Mouse (Mus musculus) hindbrain, embryonic 12.5 days (tissue): ENCODE results near the gene Nkiras1. TPM values are rescaled to one million over a fixed set of nuclear protein-coding genes. Genes with fewer than 3 reads are reported as not detected.

Source experiments
- ATAC-seq: fragments of 200-750 bp; cut with Nextera tagmentation; 2 replicates; pipeline ENCODE4 v1.8.0; 2017; ENCODE audit warnings: moderate TSS enrichment; ENCODE audit not compliant: low FRiP score
- H3K27ac ChIP-seq: fragments of 300-500 bp; sonication (generic); 2 replicates; pipeline ENCODE4 v1.5.1; 2016; ENCODE audit warnings: mild to moderate bottlenecking
- H3K27me3 ChIP-seq: fragments of 300-500 bp; sonication (generic); 2 replicates; pipeline ENCODE4 v1.6.1; 2016; ENCODE audit warnings: mild to moderate bottlenecking
- H3K36me3 ChIP-seq: fragments of 300-500 bp; sonication (generic); 2 replicates; pipeline ENCODE4 v1.6.1; 2016; ENCODE audit warnings: mild to moderate bottlenecking
- H3K4me1 ChIP-seq: fragments of 300-500 bp; sonication (generic); 2 replicates; pipeline ENCODE4 v1.6.1; 2016
- H3K4me2 ChIP-seq: fragments of 300-500 bp; sonication (generic); replicated peaks from 2 replicates; pipeline ENCODE4 v1.6.1; 2016; ENCODE audit warnings: mild to moderate bottlenecking
- H3K4me3 ChIP-seq: fragments of 300-500 bp; sonication (generic); 2 replicates; pipeline ENCODE4 v1.5.1; 2016; ENCODE audit warnings: mild to moderate bottlenecking
- H3K9ac ChIP-seq: fragments of 300-500 bp; sonication (generic); 2 replicates; pipeline ENCODE4 v1.6.1; 2016; ENCODE audit warnings: mild to moderate bottlenecking, moderate library complexity
- H3K9me3 ChIP-seq: fragments of 300-500 bp; sonication (generic); replicated peaks from 2 replicates; pipeline ENCODE4 v1.6.1; 2016; ENCODE audit warnings: mild to moderate bottlenecking
- WGBS: fragments of 180-500 bp; shearing (Covaris S2); methylation state at CpG from one replicate; pipeline ENCODE4 v1.1.7; 2016; 5-methylcytosine and 5-hydroxymethylcytosine counted together
- polyA plus RNA-seq: library from polyadenylated mRNA; unstranded; fragments of >200 nt; fragmentation: Nextera tagmentation; extraction: Ambion mirVana; gene quantifications from 2 replicates; pipeline ENCODE4 v1.2.1, GENCODE M21; 2016

The Nkiras1 gene
- polyA plus RNA-seq, 1 experiment from 2014 or later, result 24.4 TPM

DNA sequence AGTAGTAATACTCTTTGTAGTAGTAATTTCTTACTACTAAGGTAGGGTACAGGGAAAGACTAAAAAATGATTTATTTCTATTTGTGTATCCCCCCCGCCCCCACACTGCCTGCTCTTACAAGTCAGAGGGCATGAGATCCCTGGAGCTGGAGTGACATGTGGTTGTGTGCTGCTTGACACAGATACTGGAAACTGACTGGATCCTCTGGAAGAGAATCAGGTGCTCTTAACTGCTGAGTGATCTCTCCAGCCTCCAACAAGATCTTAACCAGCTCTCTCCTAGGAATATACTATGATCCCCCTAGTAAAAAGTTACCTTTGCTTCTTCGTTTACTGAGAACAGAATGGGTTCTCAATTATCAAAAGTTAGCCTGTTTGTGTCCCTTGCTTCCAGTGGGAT is 15.5 kb downstream of the Nkiras1 start:
- Histone ChIP-seq H3K36me3 (peaks cover 8% of the 10 kb centered on the region), H3K4me2 (no peak overlapping the region), H3K9ac (no peak overlapping the region), H3K27me3 (no peaks in the 10 kb centered on the region), H3K9me3 (no peaks in the 10 kb centered on the region), H3K4me3 (no peak overlapping the region), H3K4me1 (no peaks in the 10 kb centered on the region), H3K27ac (no peak overlapping the region)
- ATAC-seq, result no peak
- 90% methylated on average over 2 of the region's 2 CpGs for WGBS

DNA sequence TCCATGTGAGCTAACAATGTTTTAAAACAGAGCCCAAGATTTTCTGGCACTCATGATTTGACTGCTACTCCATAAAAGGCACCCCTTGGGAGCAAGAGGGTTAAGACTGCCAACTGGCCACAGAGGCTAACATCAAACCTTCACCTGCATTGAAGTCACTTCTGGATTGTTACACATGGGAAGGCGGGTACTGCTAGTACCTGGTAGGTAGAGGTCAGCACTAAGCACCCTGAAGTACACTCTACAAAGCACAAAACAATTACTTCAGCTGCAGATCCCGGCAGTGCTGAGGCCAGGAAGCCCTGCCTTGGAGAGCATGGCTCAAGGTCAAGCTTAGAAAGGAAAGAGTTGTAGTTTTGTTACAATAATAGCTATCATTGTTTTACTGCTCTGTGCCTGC is 16.5 kb downstream of the Nkiras1 start:
- Histone ChIP-seq H3K9ac (no peak overlapping the region), H3K27me3 (no peaks in the 10 kb centered on the region), H3K36me3 (0 out of 2 replicates have a peak, but pooled peaks cover 2% of the 10 kb centered on the region), H3K4me1 (no peaks in the 10 kb centered on the region), H3K27ac (no peak overlapping the region), H3K4me2 (no peak overlapping the region), H3K4me3 (no peak overlapping the region), H3K9me3 (no peaks in the 10 kb centered on the region)
- ATAC-seq, result no peak
- WGBS, result 83% methylated on average over 2 of the region's 2 CpGs

DNA sequence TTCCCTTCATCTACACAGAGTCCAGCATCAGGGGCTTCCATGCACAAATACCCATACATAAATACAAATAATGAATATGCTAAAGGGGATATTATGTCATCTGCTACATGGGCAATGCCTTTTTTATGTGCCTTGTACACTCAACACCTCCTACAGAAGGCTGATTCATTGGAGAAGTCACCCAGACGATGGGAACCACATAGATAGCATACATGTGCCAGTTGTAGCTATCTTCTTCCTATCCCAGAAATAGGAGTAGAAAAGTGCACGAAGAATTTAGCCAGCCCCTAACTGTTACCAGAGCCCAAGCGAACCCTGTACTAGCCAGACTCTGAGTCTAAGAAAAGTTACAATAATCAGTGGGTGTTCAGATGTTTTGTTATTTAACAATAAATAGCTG is 21.2 kb downstream of the Nkiras1 start:
- Histone ChIP-seq H3K4me3 (no peak overlapping the region), H3K27me3 (no peaks in the 10 kb centered on the region), H3K4me2 (no peak overlapping the region), H3K36me3 (no peaks in the 10 kb centered on the region), H3K4me1 (no peaks in the 10 kb centered on the region), H3K27ac (no peak overlapping the region), H3K9me3 (no peaks in the 10 kb centered on the region), H3K9ac (no peak overlapping the region)
- ATAC-seq, result no peak
- WGBS, result 90% methylated on average over 3 of the region's 3 CpGs

DNA sequence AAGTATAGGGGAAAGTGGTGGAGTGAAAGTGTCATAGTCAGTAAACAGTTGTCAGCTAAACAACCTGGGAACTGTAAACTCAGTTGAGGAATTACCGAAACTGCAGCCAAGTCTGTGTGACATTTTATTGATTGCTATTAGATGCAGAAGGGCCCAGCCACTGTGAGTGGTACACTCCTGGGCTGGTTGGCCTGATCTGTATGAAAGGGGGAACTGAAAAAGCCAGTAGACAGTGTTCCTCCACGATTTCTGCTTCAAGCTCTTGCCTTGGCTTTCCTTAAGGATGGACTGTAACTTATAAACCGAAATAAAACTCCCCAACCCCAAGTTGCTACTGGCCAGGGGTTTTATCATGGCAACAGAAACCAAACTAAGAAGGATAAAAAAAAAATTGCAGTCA is 21.6 kb downstream of the Nkiras1 start:
- WGBS, result 90% methylated on average over 3 of the region's 3 CpGs
- no peaks in the 10 kb centered on the region for H3K36me3 ChIP-seq
- H3K27ac ChIP-seq, result no peak overlapping the region
- H3K4me3 ChIP-seq, result no peak overlapping the region
- no peaks in the 10 kb centered on the region for H3K4me1 ChIP-seq
- H3K9me3 ChIP-seq, result no peaks in the 10 kb centered on the region
- no peak for ATAC-seq
- H3K4me2 ChIP-seq, result no peak overlapping the region
- H3K9ac ChIP-seq, result no peak overlapping the region
- H3K27me3 ChIP-seq, result no peaks in the 10 kb centered on the region

DNA sequence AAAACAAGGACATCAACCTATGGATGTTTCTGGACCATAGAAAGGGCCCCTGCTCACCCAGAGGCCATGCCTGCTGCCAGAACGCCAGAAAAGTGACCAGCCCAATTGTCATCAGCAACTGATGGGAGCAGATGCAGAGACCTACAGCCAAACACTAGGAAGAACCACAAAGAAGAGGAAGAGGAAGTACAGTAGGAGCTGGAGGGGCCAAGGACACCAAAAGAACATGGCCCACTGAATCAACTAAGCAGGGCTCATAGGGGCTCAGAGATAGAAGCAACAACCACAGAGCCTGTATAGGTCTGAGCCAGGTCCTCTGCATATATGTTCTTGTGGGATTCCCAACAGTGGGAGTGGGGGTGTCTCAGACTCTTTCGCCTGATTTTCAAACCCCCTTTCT is 26.5 kb downstream of the Nkiras1 start:
- no peak overlapping the region for H3K27ac ChIP-seq
- no peaks in the 10 kb centered on the region for H3K36me3 ChIP-seq
- WGBS, result 88% methylated on average over 2 of the region's 2 CpGs
- no peak overlapping the region for H3K9ac ChIP-seq
- ATAC-seq, result no peak
- H3K4me2 ChIP-seq, result no peak overlapping the region
- H3K4me1 ChIP-seq, result no peaks in the 10 kb centered on the region; the same call in 1 of the 2 replicates
- H3K4me3 ChIP-seq, result no peak overlapping the region
- H3K27me3 ChIP-seq, result no peaks in the 10 kb centered on the region
- no peaks in the 10 kb centered on the region for H3K9me3 ChIP-seq

DNA sequence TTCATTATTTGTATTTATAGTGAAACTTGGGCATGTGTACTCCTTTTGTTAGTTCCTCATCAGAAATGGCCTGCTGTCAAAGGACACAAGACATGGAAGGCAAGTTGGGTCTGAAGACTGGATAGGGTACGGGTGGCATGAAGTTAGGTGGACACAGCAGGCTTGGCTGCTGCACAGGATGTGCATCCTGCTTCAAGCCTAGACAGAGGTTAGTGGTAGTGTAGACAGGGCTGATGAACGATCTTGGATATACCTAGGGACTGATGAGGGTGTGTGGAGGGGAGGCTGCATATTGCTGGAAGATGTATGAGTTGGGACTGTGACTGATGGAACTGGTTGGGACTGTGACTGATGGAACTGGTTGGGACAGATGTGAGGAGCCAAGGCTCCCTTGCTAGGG is 27.9 kb downstream of the Nkiras1 start:
- Histone ChIP-seq H3K9me3 (no peaks in the 10 kb centered on the region), H3K27ac (no peak overlapping the region), H3K9ac (no peak overlapping the region), H3K27me3 (no peaks in the 10 kb centered on the region), H3K4me1 (no peaks in the 10 kb centered on the region; the same call in 1 of the 2 replicates), H3K36me3 (no peaks in the 10 kb centered on the region), H3K4me2 (no peak overlapping the region), H3K4me3 (no peak overlapping the region)
- ATAC-seq, result no peak
- WGBS, result 95% methylated on average over 2 of the region's 2 CpGs

DNA sequence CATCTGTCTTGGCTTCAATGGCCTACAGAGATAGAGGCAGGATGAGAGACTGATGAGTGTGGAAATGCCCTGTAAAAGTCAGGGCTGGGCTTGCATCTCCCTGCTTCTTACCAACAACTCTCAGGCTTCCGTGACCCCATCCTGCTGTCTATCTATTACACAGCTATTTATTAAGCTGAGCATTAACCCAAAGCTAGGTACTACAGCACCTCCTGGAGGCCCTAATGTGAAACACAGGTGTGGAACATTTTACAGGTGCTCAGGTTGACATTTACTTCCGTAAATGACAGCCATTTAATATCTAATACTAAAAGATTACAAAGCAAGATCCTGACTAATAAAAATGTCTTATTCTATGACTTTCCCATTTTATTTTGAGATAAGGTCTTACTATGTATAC is 29.7 kb downstream of the Nkiras1 start:
- no peak for ATAC-seq
- Histone ChIP-seq H3K4me3 (no peak overlapping the region), H3K9ac (no peak overlapping the region), H3K4me1 (no peaks in the 10 kb centered on the region; the same call in 1 of the 2 replicates), H3K36me3 (peaks cover 3% of the 10 kb centered on the region; the same call in 1 of the 2 replicates), H3K4me2 (no peak overlapping the region), H3K27me3 (no peaks in the 10 kb centered on the region), H3K27ac (no peak overlapping the region), H3K9me3 (no peaks in the 10 kb centered on the region)
- WGBS, result 95% methylated on average over 2 of the region's 2 CpGs

DNA sequence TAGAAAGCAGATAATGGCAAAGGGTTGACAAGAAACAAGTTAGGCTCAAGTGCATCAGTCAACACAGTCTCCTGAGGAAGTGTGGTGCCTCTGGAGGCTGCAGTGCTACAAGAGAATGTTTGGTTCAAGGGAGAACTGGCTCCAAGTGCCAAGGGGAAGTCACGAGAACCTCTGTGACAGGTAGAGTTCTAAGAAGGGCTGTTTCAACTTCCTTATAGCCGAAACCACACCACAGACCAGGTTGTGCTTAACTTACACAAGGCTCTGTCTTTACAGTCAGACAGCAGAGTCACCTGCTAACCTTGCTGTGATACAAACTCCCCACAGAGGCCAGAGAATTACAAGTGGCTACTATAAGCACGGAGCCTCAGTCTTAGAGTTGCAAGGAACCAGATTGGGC is 30.7 kb downstream of the Nkiras1 start:
- H3K36me3 ChIP-seq, result peaks cover 10% of the 10 kb centered on the region; the same call in 1 of the 2 replicates
- WGBS, result 88% methylated on average over 3 of the region's 3 CpGs
- H3K4me3 ChIP-seq, result no peak overlapping the region
- H3K27ac ChIP-seq, result no peak overlapping the region
- no peak for ATAC-seq
- H3K4me2 ChIP-seq, result no peak overlapping the region
- H3K9ac ChIP-seq, result no peak overlapping the region
- H3K4me1 ChIP-seq, result no peaks in the 10 kb centered on the region; the same call in 1 of the 2 replicates
- no peaks in the 10 kb centered on the region for H3K27me3 ChIP-seq
- H3K9me3 ChIP-seq, result no peaks in the 10 kb centered on the region

DNA sequence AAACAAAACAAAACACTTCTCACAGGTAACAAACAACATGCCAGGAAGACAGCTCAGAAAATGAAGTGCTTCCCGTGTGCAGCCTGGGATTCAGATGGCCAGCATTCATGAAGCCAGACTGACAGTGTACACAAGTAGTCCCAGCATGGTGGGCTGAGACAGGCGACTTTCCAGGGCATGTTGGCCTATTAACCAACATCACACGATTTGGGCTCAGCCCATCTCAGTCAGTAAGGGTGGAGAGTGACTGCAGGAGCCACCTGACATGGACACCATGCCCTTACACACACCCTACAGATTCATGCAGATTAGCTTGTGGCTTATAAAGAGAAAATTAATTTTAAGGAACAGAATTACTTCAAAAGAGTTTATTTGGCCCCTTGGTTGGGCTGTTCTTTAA is 31.8 kb downstream of the Nkiras1 start:
- H3K4me3 ChIP-seq, result no peak overlapping the region
- H3K4me1 ChIP-seq, result no peaks in the 10 kb centered on the region; the same call in 1 of the 2 replicates
- no peaks in the 10 kb centered on the region for H3K27me3 ChIP-seq
- H3K9ac ChIP-seq, result no peak overlapping the region
- ATAC-seq, result no peak
- H3K9me3 ChIP-seq, result no peaks in the 10 kb centered on the region
- no peak overlapping the region for H3K4me2 ChIP-seq
- WGBS, result 81% methylated on average over 3 of the region's 3 CpGs
- no peak overlapping the region for H3K27ac ChIP-seq
- H3K36me3 ChIP-seq, result peaks cover 10% of the 10 kb centered on the region; the same call in 1 of the 2 replicates

DNA sequence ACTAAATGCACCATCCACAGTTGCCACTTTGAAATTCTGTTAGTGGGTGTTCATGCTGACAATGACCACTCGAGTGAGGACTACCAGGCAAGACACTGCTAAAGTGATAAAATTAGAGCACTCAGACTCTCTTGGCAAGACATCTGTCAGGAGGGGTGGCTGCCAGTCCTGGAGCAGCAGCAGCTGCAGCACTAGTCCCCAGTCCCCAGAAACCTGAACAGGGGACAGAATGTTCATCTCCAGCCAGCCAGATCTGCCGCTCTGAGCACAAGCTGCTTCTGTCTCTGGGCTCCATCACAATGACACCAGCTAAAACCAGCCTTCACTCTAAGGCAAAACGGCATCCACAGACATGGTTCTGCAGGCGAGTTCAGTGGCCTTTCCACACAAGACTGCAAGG is 32.3 kb downstream of the Nkiras1 start:
- WGBS, result 92% methylated on average over 4 of the region's 4 CpGs
- no peak overlapping the region for H3K9ac ChIP-seq
- no peaks in the 10 kb centered on the region for H3K9me3 ChIP-seq
- no peaks in the 10 kb centered on the region; the same call in 1 of the 2 replicates for H3K4me1 ChIP-seq
- no peak overlapping the region for H3K4me3 ChIP-seq
- no peaks in the 10 kb centered on the region for H3K27me3 ChIP-seq
- ATAC-seq, result no peak
- no peak overlapping the region for H3K4me2 ChIP-seq
- H3K27ac ChIP-seq, result no peak overlapping the region
- peaks cover 10% of the 10 kb centered on the region; the same call in 1 of the 2 replicates for H3K36me3 ChIP-seq

DNA sequence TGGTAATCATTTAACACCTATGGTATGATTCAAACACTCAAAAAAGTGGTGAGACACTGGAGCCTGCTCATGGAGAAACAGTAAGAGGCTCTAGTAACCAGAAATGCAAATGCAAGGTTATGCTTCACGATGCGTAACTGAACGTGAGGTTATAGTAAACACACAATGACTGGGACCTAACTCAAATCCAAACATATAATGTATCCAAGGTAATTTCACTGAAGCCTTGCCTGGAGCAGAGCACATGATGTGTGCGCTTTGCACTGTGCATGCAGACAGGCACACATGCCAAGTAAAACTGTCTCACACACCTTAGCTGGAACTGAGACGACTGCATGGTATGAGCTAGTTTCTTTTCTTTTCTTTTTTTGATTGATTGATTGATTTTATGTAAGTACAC is 33.2 kb downstream of the Nkiras1 start:
- Histone ChIP-seq H3K27me3 (no peaks in the 10 kb centered on the region), H3K4me1 (no peaks in the 10 kb centered on the region; the same call in 1 of the 2 replicates), H3K27ac (no peak overlapping the region), H3K9me3 (no peaks in the 10 kb centered on the region), H3K9ac (no peak overlapping the region), H3K4me2 (no peak overlapping the region), H3K4me3 (no peak overlapping the region), H3K36me3 (peaks cover 10% of the 10 kb centered on the region; the same call in 1 of the 2 replicates)
- WGBS, result 93% methylated on average over 5 of the region's 5 CpGs
- ATAC-seq, result no peak

DNA sequence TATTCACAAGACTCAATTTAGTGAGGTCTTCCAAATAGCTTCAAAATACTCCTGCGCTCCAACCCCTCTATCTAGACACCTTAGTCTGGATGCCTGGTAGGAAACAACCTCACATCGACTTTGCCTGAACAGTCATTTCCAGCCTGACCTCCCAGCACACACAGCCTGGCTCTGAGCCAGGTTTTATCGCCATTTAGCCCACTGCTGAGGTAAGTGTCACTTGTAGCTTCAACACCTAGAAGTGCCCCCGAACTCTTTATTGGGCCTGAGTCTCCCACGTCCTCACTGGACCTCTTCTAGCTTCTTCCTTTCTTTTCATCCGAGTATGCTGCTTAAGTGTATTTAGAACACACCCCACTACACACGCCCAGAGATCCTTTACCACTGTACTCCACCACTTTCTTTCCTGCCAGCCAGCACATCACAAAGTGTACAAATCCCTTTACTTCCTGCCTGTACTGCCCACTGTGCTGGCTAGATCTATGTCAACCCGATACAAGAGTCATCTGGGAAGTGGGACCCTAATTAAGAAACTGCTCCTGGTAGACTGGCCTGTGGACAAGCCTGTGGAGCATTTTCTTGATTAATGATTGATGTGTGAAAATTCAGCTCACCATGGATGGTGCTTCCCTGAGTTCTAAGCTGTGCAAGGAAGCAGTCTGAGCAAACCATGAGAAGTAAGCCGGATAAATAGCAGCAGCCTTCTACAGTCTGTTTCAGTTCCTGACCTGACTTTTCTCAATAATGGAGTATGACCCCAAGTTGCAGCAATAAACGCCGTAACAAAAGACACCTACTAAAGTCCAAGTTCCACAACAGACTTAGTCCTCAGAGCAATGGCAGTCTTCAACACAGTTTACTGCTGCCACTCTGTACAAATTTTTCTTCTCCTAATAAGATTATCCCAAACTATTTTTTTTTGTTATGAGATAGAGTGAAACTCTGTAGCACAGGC is 46.8 kb downstream of the Nkiras1 start:
- H3K4me3 ChIP-seq, result no peak overlapping the region
- H3K4me1 ChIP-seq, result no peaks in the 10 kb centered on the region
- no peaks in the 10 kb centered on the region for H3K27me3 ChIP-seq
- ATAC-seq, result no peak
- H3K4me2 ChIP-seq, result no peak overlapping the region
- H3K9ac ChIP-seq, result no peak overlapping the region
- H3K27ac ChIP-seq, result no peak overlapping the region
- 86% methylated on average over 11 of the region's 11 CpGs for WGBS
- H3K36me3 ChIP-seq, result peaks cover 4% of the 10 kb centered on the region; the same call in 1 of the 2 replicates
- no peaks in the 10 kb centered on the region for H3K9me3 ChIP-seq
